ENCODE assay signal across 28 mouse cellular contexts in genomic region chr15:22351502-22351901, GRCm38 (mm10).
"Had no signal": no experiment of that assay in that cellular context is flagged by ENCODE, and none has a peak within 500 bp of the region (broad histone marks: within the 10 kb centered on the region; RNA-seq: fewer than 3 reads in every experiment).

No protein-coding gene starts in this region.

- H3K4me3 ChIP-seq: left cerebral cortex, adult 2 months; limb, embryonic 10.5 days; limb, embryonic 12.5 days; limb, embryonic 13.5 days; limb, embryonic 15.5 days; liver, embryonic 12.5 days; liver, embryonic 13.5 days; liver, embryonic 15.5 days; lung, embryonic 15.5 days; megakaryocyte, embryonic 14.5 days; midbrain, embryonic 10.5 days; midbrain, embryonic 12.5 days; midbrain, embryonic 13.5 days; midbrain, embryonic 15.5 days had no signal

- H3K4me1 ChIP-seq: limb, embryonic 10.5 days; limb, embryonic 12.5 days; limb, embryonic 13.5 days; limb, embryonic 15.5 days; liver, embryonic 12.5 days; liver, embryonic 13.5 days; liver, embryonic 15.5 days; lung, embryonic 15.5 days; megakaryocyte, embryonic 14.5 days; midbrain, embryonic 10.5 days; midbrain, embryonic 12.5 days; midbrain, embryonic 13.5 days; midbrain, embryonic 15.5 days had no signal

- H3K27ac ChIP-seq: left cerebral cortex, adult 2 months; limb, embryonic 10.5 days; limb, embryonic 12.5 days; limb, embryonic 13.5 days; limb, embryonic 15.5 days; liver, embryonic 12.5 days; liver, embryonic 13.5 days; liver, embryonic 14.5 days; liver, embryonic 15.5 days; lung, embryonic 15.5 days; macrophage; midbrain, embryonic 10.5 days; midbrain, embryonic 12.5 days; midbrain, embryonic 13.5 days; midbrain, embryonic 15.5 days had no signal

- H3K9ac ChIP-seq: limb, embryonic 12.5 days; limb, embryonic 13.5 days; limb, embryonic 15.5 days; liver, embryonic 12.5 days; liver, embryonic 13.5 days; liver, embryonic 14.5 days; liver, embryonic 15.5 days; liver, postnatal 0 days; lung, embryonic 14.5 days; lung, embryonic 15.5 days; midbrain, embryonic 12.5 days; midbrain, embryonic 13.5 days; midbrain, embryonic 15.5 days had no signal

- DNase-seq: left cerebral cortex, postnatal 4 days; liver; liver, embryonic 13.5 days; liver, postnatal 0 days; lung, adult 2 months; lung, embryonic 14.5 days; lung, postnatal 10 days; lung, postnatal 14 days; lung, postnatal 36 days; lung, postnatal 4 days; midbrain, embryonic 14.5 days had no signal

- H3K36me3 ChIP-seq: limb, embryonic 10.5 days; limb, embryonic 12.5 days; limb, embryonic 13.5 days; limb, embryonic 15.5 days; liver, embryonic 12.5 days; liver, embryonic 13.5 days; liver, embryonic 15.5 days; lung, embryonic 15.5 days; midbrain, embryonic 10.5 days; midbrain, embryonic 12.5 days; midbrain, embryonic 13.5 days; midbrain, embryonic 15.5 days had no signal

- H3K4me2 ChIP-seq: limb, embryonic 12.5 days; limb, embryonic 13.5 days; limb, embryonic 15.5 days; liver, embryonic 11.5 days; liver, embryonic 12.5 days; liver, embryonic 13.5 days; liver, embryonic 15.5 days; lung, embryonic 14.5 days; lung, embryonic 15.5 days; midbrain, embryonic 11.5 days; midbrain, embryonic 12.5 days; midbrain, embryonic 13.5 days; midbrain, embryonic 15.5 days had no signal

- H3K9me3 ChIP-seq: limb, embryonic 10.5 days; limb, embryonic 12.5 days; limb, embryonic 15.5 days; liver, embryonic 12.5 days; liver, embryonic 15.5 days; lung, embryonic 15.5 days; midbrain, embryonic 10.5 days; midbrain, embryonic 12.5 days; midbrain, embryonic 13.5 days; midbrain, embryonic 15.5 days had no signal

- H3K27me3 ChIP-seq: limb, embryonic 12.5 days; limb, embryonic 13.5 days; limb, embryonic 15.5 days; liver, embryonic 12.5 days; liver, embryonic 13.5 days; liver, embryonic 15.5 days; lung, embryonic 15.5 days; megakaryocyte, embryonic 14.5 days; midbrain, embryonic 12.5 days; midbrain, embryonic 13.5 days; midbrain, embryonic 15.5 days had no signal
